In genomic region chr9:16501990-16502672, GRCm38 (mm10) we compare ENCODE assay signal across 8 mouse cellular contexts. TPM values are rescaled to one million over a fixed set of nuclear protein-coding genes. Genes with fewer than 3 reads are reported as not detected.
DNase-seq lines count a peak whose midpoint lies in the region; ATAC-seq and TF ChIP-seq lines count a peak whose summit lies in the region.

No protein-coding gene starts in this region.

- H3K9me3 ChIP-seq in forebrain, embryonic 14.5 days (replicated peaks; ENCODE audit: control insufficient read depth, low read length), result no peaks in the 10 kb centered on the region
- no peaks in the 10 kb centered on the region for H3K9me3 ChIP-seq in hindbrain, embryonic 11.5 days (ENCODE audit: control insufficient read depth, low read length)

- peak; percentile 77 for DNase-seq in ZHBTc4 (ENCODE audit: low read depth, low spot score)
- peak; percentile 13 for DNase-seq in cerebellum, adult 11 months
- peak; percentile 90 for DNase-seq in forebrain, embryonic 14.5 days (ENCODE audit: low spot score)
- DNase-seq in hindbrain, embryonic 11.5 days (ENCODE audit: low spot score), result peak; percentile 87
- DNase-seq in left cerebral cortex, postnatal 14 days (ENCODE audit: low spot score in 2 of 2), result peak; percentile 74 to 82
- peak; percentile 83 for DNase-seq in mesoderm, embryonic 11.5 days (ENCODE audit: low read depth, low spot score)

- H3K4me2 ChIP-seq in forebrain, embryonic 14.5 days (ENCODE audit: low read length), result peak overlapping the region; percentile 85
- peak overlapping the region; percentile 79 for H3K4me2 ChIP-seq in hindbrain, embryonic 11.5 days (replicated peaks; ENCODE audit: low read depth, low read length)

- no peak for TF ChIP-seq CTCF in small intestine, adult 2 months (IDR thresholded peaks at IDR 0.05; ENCODE audit: extremely low read depth, insufficient read length, insufficient replicate concordance, low read depth, low read length)

- TF ChIP-seq POLR2A in small intestine, adult 2 months (IDR thresholded peaks at IDR 0.05; ENCODE audit: low read depth, low read length), result no peak

- H3K4me1 ChIP-seq in forebrain, embryonic 14.5 days (ENCODE audit: control insufficient read depth, insufficient read depth, low read length), result peaks cover 17% of the 10 kb centered on the region; the same call in 1 of the 2 replicates
- 0 out of 2 replicates have a peak, but pooled peaks cover 2% of the 10 kb centered on the region for H3K4me1 ChIP-seq in hindbrain, embryonic 11.5 days (replicated peaks; ENCODE audit: control insufficient read depth, insufficient read depth, low read length)
- H3K4me1 ChIP-seq in small intestine, adult 2 months (ENCODE audit: control insufficient read depth, insufficient read depth, insufficient read length, low read length), result no peaks in the 10 kb centered on the region

- no peaks in the 10 kb centered on the region for H3K36me3 ChIP-seq in forebrain, embryonic 14.5 days (ENCODE audit: control insufficient read depth, insufficient read depth, low read length)
- H3K36me3 ChIP-seq in hindbrain, embryonic 11.5 days (ENCODE audit: control insufficient read depth, insufficient read depth, low read length), result no peaks in the 10 kb centered on the region
- no peaks in the 10 kb centered on the region for H3K36me3 ChIP-seq in small intestine, adult 2 months (ENCODE audit: control insufficient read depth, insufficient read depth, low read length)

- intact Hi-C loops in left cerebral cortex, postnatal 14 days (cut with DNase I), result loop anchor here (10.0 kb wide), 2 partner anchors 197 to 387 kb away; no protein-coding TSS in a partner anchor

- H3K9ac ChIP-seq in forebrain, embryonic 14.5 days (ENCODE audit: low read length), result peak overlapping the region; percentile 87
- peak overlapping the region; percentile 81 for H3K9ac ChIP-seq in hindbrain, embryonic 11.5 days (ENCODE audit: low read depth, low read length)

- 0 out of 2 replicates have a peak, but pooled peaks cover 3% of the 10 kb centered on the region for H3K27me3 ChIP-seq in forebrain, embryonic 14.5 days (replicated peaks; ENCODE audit: control insufficient read depth, insufficient read depth, low read length)
- H3K27me3 ChIP-seq in hindbrain, embryonic 11.5 days (ENCODE audit: control insufficient read depth, insufficient read depth, low read length), result no peaks in the 10 kb centered on the region
- peaks cover 5% of the 10 kb centered on the region for H3K27me3 ChIP-seq in small intestine, adult 2 months (ENCODE audit: control insufficient read depth, insufficient read depth, low read length)

- 0% methylated on average over 46 of the region's 52 CpGs for WGBS in forebrain, embryonic 14.5 days
- WGBS in hindbrain, embryonic 11.5 days, result under 1% methylated on average over 46 of the region's 52 CpGs
- WGBS in small intestine, adult 2 months, result 4% methylated on average over 52 of the region's 52 CpGs

- ATAC-seq in forebrain, embryonic 14.5 days, result peak; percentile 80
- ATAC-seq in hindbrain, embryonic 11.5 days (ENCODE audit: low FRiP score), result peak; percentile 81
- ATAC-seq in inflammation-experienced regulatory T-cells, adult 6 months, result no peak

- peak overlapping the region; percentile 65 for H3K4me3 ChIP-seq in forebrain, embryonic 14.5 days (ENCODE audit: low read depth, low read length)
- peak overlapping the region; percentile 51 for H3K4me3 ChIP-seq in hindbrain, embryonic 11.5 days (ENCODE audit: low read depth, low read length)
- H3K4me3 ChIP-seq in small intestine, adult 2 months (ENCODE audit: low read depth, low read length), result peak overlapping the region; percentile 38

- H3K27ac ChIP-seq in forebrain, embryonic 14.5 days (ENCODE audit: low read depth, low read length), result peak overlapping the region; percentile 84
- H3K27ac ChIP-seq in hindbrain, embryonic 11.5 days (ENCODE audit: low read depth, low read length), result peak overlapping the region; percentile 91
- H3K27ac ChIP-seq in small intestine, adult 2 months (ENCODE audit: insufficient read depth, low read depth, low read length), result no peak overlapping the region

RNA-seq across cellular contexts. Expression of gene Fat3, which starts 1.0 kb away (rescaled TPM):
- polyA plus RNA-seq in forebrain, embryonic 14.5 days (2014; fragmentation: Nextera tagmentation; extraction: Ambion mirVana), result 12.2 and 14.7 TPM in 2 replicates
- 12.7 and 15.5 TPM in 2 replicates for polyA plus RNA-seq in hindbrain, embryonic 11.5 days (2014; fragmentation: Nextera tagmentation; extraction: Ambion mirVana)
- total RNA-seq in left cerebral cortex, postnatal 14 days (2021), result 10 to 100 TPM; 61.3 to 69.1 TPM
- polyA plus RNA-seq in small intestine, adult 2 months (2012; rRNA removed), result 0.19 and 0.20 TPM in 2 replicates
- under 1 TPM in 2 of 3 experiments, not detected in 1; 0.08 to 0.13 TPM for polyA plus RNA-seq in inflammation-experienced regulatory T-cells, adult 6 months (2017; shearing (Covaris generic))

Comparison
In these comparisons a context has a peak if more than half of its experiments do, and no peak if none do; other contexts are left out.
1. DNase-seq: peak in every context shown above with its lines; median percentile 90 in forebrain, embryonic 14.5 days; 87 in hindbrain, embryonic 11.5 days; 83 in mesoderm, embryonic 11.5 days; 78 in left cerebral cortex, postnatal 14 days; 77 in ZHBTc4; 13 in cerebellum, adult 11 months.
2. RNA of gene Fat3, which starts 1.0 kb away (polyA plus RNA-seq): 12.7 to 15.5 TPM in hindbrain, embryonic 11.5 days and 12.2 to 14.7 TPM in forebrain, embryonic 14.5 days; 0.19 to 0.20 TPM in small intestine, adult 2 months and 0.08 to 0.13 TPM in inflammation-experienced regulatory T-cells, adult 6 months; every median in the first group is over 10 times any median in the second.
3. Peak in every context shown above with its lines, with median percentiles within 50 percentile points of each other: H3K4me3 ChIP-seq.